Mouse (Mus musculus): ENCODE results near the gene Tex52. TPM values are rescaled to one million over a fixed set of nuclear protein-coding genes. Genes with fewer than 3 reads are reported as not detected.
"Not testable (repeated sequence)": the region's sequence is repeated elsewhere in the genome, so short reads cannot be mapped to it uniquely, and the experiment has no call there.

The Tex52 gene
- not detected for polyA plus RNA-seq (2017; shearing (Covaris generic))

- no peak for ATAC-seq
Observed at GRCm38 (mm10) chr6:128375192-128375591, at the start of gene Tex52, which contains the start of gene Gm44596. Gene Tex52 (plus strand): TSS chr6:128375456. Gene Gm44596 (plus strand): TSS chr6:128375503.

DNA sequence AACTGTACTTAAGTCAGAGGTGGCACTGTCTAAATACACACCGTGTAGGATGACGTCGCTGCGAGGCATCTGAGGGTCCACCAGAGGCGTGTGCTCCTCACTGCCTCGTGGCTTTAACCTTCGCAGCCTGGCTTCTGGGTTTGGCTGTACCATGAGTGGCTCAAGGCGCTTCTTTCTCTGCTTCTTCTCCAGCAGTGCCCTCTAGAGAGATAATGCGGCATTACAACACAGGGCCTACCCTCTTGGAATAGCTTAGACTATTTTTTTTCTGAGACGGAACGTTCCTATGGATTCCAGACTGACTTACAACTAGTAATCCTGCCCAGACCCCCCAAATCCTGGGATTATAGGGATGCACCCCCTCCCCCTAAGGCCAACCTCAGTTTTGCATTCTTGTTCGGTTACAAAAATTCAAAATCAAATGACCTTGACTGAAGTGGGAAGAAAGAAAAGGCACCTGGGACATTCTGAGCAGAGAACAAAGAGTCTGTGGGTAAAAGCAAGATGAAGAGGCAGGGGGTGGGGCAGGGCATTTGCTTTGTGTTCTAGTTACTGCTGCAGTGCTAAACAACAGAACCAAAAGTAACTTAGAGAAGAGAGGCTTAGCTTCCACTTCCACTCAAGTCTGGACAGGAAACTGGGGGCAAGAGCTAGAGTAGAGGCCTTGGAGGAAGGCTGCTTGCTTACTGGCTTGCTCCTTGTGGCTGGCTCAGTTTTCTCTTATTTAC, 40.7 kb upstream of the Tex52 start:
- peak; percentile 82 for ATAC-seq

DNA sequence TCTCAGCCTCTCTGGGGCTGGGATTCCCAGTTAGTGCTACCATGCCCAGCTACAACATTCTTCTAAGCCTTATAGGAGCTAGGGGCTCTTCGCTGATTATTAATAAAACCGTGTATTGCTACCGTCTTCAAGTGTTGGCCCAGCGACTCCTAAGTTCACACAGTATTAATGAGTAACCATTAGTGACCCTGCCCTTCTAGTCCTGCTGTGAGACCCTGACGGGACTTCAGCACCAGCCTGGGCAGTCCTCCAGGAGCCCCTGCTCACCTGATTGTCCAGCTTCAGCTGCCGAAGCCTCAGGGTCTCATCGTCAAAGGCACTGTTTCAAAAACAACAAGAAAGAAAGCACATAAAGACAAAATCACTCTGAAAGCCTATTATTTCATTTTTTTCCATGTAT, 37.8 kb upstream of the Tex52 start:
- ATAC-seq: no peak

GRCm38 (mm10) chr6:128338876-128339275, 36.4 kb upstream of the Tex52 start:
- ATAC-seq: no peak

DNA sequence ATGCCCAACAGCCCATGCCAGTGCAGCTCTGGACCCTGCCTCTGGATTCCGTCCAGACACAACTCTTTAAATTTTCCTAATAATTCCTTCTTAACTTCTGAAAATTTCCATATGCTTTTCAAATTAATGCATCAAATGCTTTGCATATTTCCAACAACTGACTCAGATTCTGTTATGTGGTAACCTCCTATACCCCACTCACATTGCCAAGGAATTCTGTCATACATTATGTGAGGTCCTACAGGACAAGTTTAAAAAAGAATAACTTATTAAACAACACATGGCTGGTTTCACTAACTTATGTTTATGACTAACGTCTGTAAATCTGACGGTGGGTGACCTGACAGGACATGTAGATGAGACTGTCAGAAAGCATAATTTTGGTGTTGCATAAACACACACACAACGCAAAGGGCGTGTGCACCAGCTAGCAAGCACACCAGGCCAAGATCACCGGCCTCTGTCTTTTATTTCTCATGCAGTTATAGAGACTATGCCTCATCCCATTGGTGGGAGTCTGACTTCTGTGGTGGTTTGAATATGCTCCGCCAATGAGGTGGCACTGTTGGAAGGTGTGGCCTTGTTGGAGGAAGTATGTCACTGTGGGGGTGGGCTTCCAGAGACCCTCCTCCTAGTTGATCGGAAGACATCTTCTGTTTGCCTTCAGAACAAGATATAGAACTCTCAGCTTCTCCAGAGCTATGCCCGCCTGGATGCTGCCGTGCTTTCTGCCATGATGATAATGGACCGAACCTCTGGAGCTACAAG, 33.1 kb upstream of the Tex52 start:
- no peak for ATAC-seq

DNA sequence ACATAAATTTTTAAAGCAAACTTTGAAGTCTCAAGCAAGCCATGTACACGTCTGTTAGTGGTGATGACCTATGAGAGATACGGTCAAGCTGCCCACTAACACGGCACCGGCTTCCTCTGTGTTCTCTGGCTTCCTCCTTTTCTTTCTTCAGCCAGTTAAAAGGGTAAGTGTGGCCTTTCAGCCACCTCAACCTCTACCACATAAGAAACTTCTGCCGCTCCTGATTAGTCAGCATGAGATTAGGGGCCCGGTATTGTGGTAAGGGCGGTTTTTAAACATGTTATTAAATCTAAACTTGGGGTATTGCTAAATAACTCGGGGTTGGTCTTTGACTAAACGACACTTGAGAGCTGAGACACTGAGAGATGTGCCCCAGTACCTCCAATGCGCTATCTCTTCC, 29.6 kb upstream of the Tex52 start:
- ATAC-seq: no peak

DNA sequence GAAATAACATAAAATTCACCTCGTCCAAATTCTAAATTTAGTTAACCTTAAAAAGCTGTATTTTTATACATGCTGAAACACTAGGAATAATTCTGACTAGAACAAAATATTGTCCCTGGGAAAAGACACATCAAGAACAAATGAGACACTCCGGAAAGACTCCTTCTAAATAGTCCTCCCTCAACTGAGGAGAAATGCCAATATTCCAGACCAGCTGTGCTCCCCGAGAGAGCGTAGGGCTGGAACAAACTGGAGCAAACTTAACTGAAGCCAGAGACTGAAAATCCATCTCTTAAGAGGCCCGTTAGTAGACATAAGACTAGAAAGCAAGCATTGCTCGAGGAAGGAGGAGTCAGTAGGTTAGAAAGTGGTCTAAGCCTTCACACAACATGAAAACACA, 28.5 kb upstream of the Tex52 start:
- ATAC-seq: no peak

GRCm38 (mm10) chr6:128349711-128350110, 25.5 kb upstream of the Tex52 start:
- no peak for ATAC-seq

DNA sequence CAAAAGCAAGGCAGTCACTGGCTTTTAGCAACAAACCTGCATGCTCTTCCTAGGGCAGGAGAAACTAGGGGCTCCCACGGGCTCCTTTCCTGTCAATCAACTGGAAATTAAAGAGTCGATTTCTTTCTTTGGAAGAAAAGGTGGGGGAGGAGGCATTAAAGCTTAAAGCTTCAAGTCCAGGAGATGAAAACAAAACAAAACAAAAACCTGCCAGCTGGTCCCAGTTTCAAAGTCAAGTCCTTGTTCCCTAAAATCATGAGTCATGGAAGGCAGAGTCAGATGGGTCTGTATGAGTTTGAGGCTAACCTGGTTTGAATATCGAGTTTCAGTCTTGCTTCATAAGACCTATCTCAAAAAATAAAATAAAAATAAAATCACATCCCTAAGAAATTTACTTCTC, 21.1 kb upstream of the Tex52 start:
- no peak for ATAC-seq

DNA sequence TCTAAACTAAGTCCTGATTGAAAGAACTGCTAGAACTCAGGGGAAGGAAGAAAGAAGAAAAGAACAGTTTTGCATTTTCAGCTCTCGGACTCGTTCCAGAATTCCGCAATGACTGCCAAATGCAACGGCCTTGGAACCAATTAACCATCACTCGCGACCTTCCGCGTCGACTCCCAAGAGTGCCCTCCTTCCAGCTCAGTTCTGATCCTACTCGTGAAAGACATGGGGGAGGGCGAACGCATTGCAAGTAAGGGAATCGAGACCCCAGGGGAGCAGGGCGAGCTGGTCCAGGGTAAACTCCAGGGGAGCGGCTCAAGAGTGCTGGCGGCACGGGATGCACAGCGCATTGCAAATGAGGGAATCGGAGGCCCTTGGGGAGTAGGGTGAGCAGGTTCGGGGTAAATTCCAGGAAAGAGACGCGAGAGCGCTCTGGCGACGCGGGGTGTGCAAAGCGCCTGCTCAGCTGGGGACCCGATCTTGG, 20.0 kb upstream of the Tex52 start:
- ATAC-seq: peak; percentile 15

- peak; percentile 97 for ATAC-seq
Observed at GRCm38 (mm10) chr6:128355726-128356416, 19.4 kb upstream of the Tex52 start, which contains the start of gene Tulp3. Gene Tulp3 (minus strand): TSS chr6:128355851.

DNA sequence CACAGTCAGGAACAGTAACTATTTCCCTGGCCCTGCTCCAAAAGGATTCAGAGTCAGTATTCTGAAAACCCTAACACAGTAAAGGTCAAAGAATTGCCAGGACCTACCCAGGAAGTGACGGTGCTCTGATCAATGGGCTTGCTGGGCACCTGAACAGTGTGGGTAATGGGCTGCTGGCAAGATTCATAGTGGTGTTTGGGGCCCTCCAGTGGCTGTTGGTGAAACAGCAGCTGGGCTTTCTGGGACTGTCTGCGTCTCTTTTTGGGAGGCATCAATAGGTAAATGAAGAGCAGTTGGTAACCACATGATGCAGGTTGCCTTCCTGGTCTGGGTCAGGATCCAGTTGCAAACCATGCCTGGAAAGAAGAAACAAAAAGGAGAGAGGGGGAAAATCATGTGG, 16.3 kb upstream of the Tex52 start:
- peak; percentile 32 for ATAC-seq

DNA sequence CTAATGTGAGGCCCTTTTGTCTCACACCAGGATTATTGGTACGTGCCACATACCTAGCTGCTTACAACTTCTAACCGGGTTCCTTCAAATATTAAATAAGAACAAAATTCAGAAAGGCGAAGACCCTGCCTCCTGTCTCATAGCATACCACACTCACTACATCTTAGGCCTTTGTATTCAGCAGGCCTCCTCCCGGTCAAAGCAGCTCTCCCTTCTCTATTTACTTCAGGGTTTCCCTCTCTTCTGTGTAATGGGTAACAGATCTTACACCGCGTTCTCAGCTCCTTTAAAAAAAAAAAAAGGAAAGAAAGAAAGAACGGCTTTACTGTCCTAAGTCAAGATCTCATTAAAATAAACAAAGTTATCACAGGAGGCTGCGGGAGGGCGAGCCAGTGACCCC, 13.4 kb upstream of the Tex52 start:
- ATAC-seq: peak; percentile 5

DNA sequence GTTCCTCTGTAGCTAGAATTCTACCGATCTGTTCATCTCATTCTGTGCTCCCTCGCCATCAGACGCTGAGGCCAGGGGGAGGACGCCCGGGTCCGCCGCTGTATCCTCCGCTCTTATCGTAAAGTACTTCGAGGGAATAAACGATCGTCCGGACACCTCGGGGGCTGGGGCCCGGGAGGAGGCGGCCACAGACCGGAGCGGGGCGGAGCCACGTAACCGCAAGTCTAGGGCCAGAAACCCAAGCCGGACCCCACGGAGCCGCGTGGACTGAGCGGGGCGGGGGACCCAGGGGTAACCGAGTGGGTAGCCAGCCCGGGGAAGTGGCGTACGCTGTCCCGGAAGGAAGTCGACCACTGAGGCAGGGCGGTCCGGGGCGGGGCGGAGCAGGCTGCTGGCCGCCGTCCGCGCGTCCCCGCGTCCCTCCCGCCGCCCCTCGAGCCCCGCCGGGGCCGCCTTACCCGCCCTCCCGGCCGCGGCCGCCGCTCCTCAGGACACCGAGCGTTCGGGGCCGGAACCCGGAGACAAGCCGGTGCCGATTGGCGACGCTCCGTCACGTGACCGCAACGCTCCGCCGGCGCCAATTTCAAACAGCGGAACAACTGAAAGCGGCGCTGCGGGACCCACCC, 12.8 kb upstream of the Tex52 start, which contains the start of the genes Rhno1 and Foxm1:
Rhno1 (minus strand) TSS at position 531 of the 626 bp plus-strand sequence.
Foxm1 (plus strand) TSS at position 587 of the 626 bp plus-strand sequence.
- peak; percentile 81 for ATAC-seq

DNA sequence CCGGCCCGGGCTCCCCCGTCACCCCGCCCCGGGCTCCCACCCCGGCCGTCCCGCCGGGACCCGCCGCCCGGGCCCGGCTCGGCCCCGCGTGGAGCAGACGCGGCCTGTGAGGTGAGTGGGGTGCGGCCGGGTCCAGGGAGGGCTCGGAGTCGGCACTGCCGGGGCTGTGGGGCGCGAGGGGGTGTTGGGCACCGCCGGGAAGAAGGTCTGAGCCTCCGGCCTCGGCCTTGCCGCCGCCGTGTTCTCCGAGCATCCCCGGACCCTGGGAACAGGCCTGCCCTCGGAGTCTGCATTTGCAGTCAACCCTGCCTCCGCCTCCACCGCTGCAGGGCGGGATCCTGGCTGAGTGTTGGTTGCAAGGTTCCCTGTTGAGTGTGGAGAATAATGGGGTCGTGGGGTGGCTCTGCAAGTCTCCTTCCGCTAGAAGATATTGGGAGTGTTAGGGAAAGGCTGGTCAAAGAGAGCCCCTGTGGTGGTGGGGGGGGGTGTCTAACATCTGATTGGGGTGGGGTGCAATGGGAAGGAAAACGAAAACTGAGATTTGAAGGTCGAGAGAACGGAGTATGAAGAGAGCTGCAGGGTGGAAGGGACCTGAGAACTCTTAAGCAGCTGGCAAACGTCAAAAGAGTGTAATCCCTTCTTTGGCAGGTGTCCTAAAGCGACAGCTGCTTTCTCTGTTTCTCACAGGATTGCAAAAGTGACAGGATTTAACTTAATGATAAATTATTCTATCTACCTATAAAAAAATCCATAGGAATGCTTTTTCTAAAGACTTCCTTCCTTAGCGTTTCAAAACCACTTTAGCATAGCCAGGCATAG, 12.0 kb upstream of the Tex52 start:
- no peak for ATAC-seq

- ATAC-seq: no peak
Observed at GRCm38 (mm10) chr6:128364721-128365120, 10.5 kb upstream of the Tex52 start.

DNA sequence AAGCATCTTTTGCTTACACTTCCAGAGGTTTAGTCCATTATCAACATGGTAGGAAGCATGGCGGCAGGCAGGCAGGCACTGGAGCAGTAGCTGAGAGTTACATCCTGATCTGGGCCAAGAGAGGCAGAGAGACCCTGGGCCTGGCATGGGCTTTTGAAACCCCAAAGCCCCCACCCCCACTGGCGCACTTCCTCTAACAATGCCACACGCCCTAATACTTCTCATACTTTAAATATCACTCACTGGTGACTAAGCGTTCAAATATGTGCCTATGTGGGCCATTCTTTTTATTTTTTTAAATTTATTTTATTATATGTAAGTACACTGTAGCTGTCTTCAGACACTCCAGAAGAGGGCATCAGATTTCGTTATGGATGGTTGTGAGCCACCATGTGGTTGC, 8.8 kb upstream of the Tex52 start:
- no peak for ATAC-seq

- ATAC-seq: no peak
Observed at GRCm38 (mm10) chr6:128370040-128370439, 5.2 kb upstream of the Tex52 start.

DNA sequence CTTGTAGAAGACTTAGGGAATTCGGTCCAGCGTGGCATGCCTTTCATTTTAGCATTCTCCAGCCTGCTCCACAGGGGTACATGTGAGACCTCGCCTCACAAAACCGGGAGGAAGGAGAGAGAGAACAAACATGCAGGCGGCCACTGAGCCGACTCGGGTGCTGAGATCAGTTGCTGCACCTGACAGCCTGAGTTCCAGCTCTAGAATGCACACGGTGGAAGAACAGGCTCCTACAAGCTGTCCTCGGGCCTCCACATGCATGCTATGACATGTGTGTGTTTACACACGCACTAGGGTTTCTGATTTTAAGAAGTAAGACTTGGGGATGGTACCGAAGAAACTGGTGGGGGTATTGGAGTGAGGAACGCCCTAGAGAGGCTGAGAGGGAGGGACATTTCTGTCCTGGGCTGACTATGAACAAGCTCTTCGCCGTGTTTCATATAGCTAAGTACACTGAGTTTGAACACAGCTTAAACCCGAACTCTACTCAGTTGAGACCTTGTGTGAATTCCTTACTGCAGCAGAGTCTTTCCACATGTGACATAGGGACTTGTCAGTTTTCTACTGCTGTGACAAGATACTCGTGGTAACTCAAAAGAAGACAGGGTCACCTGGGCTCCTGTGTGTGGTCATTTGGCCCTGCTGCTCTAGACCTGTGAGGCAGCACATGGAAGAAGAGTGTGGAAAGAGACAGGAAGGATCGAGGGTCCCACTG, 1.3 kb downstream of the Tex52 start:
- ATAC-seq: no peak

GRCm38 (mm10) chr6:128379636-128380035, 4.4 kb downstream of the Tex52 start:
- ATAC-seq: no peak

DNA sequence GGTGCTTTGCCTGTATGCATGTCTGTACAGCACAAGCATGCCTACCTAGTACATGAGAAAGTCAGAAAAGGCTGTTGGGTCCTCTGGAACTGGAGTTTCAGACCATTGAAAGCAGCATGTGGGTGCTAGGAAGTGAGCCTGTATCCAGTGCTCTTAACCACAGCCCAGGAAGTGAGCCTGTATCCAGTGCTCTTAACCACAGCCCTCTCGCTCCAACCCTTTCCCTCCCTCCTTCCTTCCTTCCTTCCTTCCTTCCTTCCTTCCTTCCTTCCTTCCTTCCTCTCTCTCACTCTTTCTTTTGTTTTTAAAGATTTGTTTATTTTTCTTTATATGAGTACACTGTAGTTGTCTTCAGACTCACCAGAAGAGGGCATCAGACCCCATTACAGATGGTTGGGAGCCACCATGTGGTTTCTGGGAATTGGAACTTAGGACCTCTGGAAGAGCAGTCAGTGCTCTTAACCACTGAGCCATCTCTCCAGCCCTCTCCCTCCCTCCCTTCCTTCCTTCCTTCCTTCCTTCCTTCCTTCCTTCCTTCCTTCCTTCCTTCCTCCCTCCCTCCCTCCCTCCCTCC, 5.4 kb downstream of the Tex52 start:
- not testable (repeated sequence) for ATAC-seq

Measured in CD4-positive, CD25-positive, alpha-beta regulatory T cell, adult 4 months (primary cell).